Mouse (Mus musculus) G1E (cell line): ENCODE data around the gene Prkcz.

Source experiments
- CTCF ChIP-seq: IDR thresholded peaks from 2 replicates; pipeline ENCODE4 v1.5.1; 2012; ENCODE audit warnings: low read depth, low read length, inconsistent platforms, mixed read lengths
- TAL1 ChIP-seq: conservative IDR thresholded peaks from 2 replicates; pipeline ENCODE4 v1.6.1; 2012; ENCODE audit warnings: low read depth, low read length, inconsistent platforms, mixed read lengths

DNA sequence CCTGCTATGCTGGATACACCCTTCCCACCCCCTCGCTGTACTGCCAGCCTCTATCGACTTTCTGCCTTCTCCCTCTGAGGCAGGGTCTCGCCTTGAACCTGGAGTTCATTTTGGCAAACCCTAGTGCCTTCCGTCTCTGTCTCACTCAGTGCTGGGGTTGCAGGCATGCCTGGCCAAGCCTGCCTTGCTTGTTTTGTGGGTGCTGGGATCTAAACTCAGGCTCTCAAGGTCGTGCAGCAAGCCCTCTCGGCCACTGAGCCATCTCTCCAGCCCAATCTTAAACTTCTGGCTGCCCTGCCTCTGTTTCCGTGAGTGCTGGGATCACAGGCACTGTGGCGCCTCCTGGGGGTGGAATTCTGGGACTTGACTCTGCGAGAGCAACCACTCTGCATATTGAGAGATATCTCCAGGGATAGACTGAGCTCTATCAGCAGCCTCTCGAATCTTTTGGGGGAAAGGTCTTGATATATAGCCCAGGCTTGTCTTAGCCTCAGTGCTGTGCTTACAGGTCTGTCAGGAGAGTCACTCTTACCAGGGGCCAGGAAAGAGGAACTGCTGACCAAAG is 66.1 kb downstream of the Prkcz start:
- TF ChIP-seq TAL1 (no peak), CTCF (no peak)
